21 mouse cellular contexts compared by ENCODE assay signal in genomic region chr12:101979213-101979750, GRCm38 (mm10). TPM values are rescaled to one million over a fixed set of nuclear protein-coding genes. Genes with fewer than 3 reads are reported as not detected.
A peak's percentile ranks its signal among the peaks of the same experiment; 100 is the strongest.
DNase-seq lines count a peak whose midpoint lies in the region; ATAC-seq and TF ChIP-seq lines count a peak whose summit lies in the region.
"Had no signal": no experiment of that assay in that cellular context is flagged by ENCODE, and none has a peak within 500 bp of the region (broad histone marks: within the 10 kb centered on the region; RNA-seq: fewer than 3 reads in every experiment).

No protein-coding gene starts in this region.

- H3K4me1 ChIP-seq in MEL (ENCODE audit: control insufficient read depth in 1 of 2, insufficient read depth in 2 of 2, low read length in 2 of 2): peaks cover 17 to 30% of the 10 kb centered on the region in 2 experiments
- H3K4me1 ChIP-seq in liver, embryonic 11.5 days (replicated peaks; ENCODE audit: control insufficient read depth, insufficient read depth, low read length): peaks cover 30% of the 10 kb centered on the region
- peaks cover 19% of the 10 kb centered on the region for H3K4me1 ChIP-seq in limb, embryonic 10.5 days

- peaks cover 9 to 47% of the 10 kb centered on the region in 2 experiments for H3K36me3 ChIP-seq in MEL (ENCODE audit: control insufficient read depth in 1 of 2, insufficient read depth in 2 of 2, low read length in 2 of 2)
- peaks cover 16% of the 10 kb centered on the region for H3K36me3 ChIP-seq in liver, embryonic 11.5 days (ENCODE audit: control insufficient read depth, insufficient read depth, low read length)
- H3K36me3 ChIP-seq in limb, embryonic 10.5 days: peaks cover 38% of the 10 kb centered on the region

- H3K79me2 ChIP-seq in MEL (ENCODE audit: control insufficient read depth, insufficient read depth, low read length, poor library complexity): peaks cover 48% of the 10 kb centered on the region

- peak; percentile 91 to 93 for TF ChIP-seq EP300 in MEL (IDR thresholded peaks at IDR 0.05; ENCODE audit: low read depth in 1 of 2, low read length in 2 of 2)

- peak; percentile 52 to 79 for DNase-seq in adrenal gland, adult (ENCODE audit: inconsistent age in 2 of 2, low spot score in 1 of 2)
- no peak for DNase-seq in adrenal gland, postnatal 25 days
- DNase-seq in MEL (ENCODE audit: low read depth, low spot score): peak; percentile 93
- DNase-seq in liver, embryonic 11.5 days (ENCODE audit: low spot score): no peak
- peak; percentile 19 for DNase-seq in naive thymus-derived CD4-positive, alpha-beta T cell, adult 2 months (ENCODE audit: low read depth)
- no peak for DNase-seq in limb, embryonic 10.5 days (ENCODE audit: low spot score)
- DNase-seq: cerebellum, adult 11 months; cerebellum, postnatal 25 days; gastrocnemius, postnatal 25 days; lung, adult 18-20 months; lung, postnatal 36 days; retina, postnatal 1 day had no signal

- TF ChIP-seq POLR2A in MEL (IDR thresholded peaks at IDR 0.05; ENCODE audit: control insufficient read depth in 1 of 2, insufficient read depth in 1 of 2, low read depth in 1 of 2, low read length in 2 of 2, poor library complexity in 1 of 2): no peak; a peak in 1 of 4 replicates

- peak overlapping the region; percentile 42 to 43 for H3K4me3 ChIP-seq in MEL (ENCODE audit: control insufficient read depth in 1 of 2, insufficient read depth in 1 of 2, low read depth in 2 of 2, low read length in 2 of 2)
- H3K4me3 ChIP-seq in liver, embryonic 11.5 days (ENCODE audit: low read depth, low read length): no peak overlapping the region
- H3K4me3 ChIP-seq in limb, embryonic 10.5 days: no peak overlapping the region
- H3K4me3 ChIP-seq: forebrain, embryonic 13.5 days; hindbrain, embryonic 13.5 days; intestine, embryonic 15.5 days; kidney, embryonic 15.5 days; midbrain, embryonic 12.5 days; stomach, embryonic 15.5 days had no signal

- H3K27me3 ChIP-seq in MEL (ENCODE audit: control insufficient read depth in 1 of 2, insufficient read depth in 2 of 2, low read length in 2 of 2): no peaks in the 10 kb centered on the region
- H3K27me3 ChIP-seq in liver, embryonic 11.5 days (replicated peaks; ENCODE audit: control insufficient read depth, insufficient read depth, low read length): no peaks in the 10 kb centered on the region
- H3K27me3 ChIP-seq in limb, embryonic 10.5 days (ENCODE audit: low read depth, poor library complexity, severe bottlenecking): no peaks in the 10 kb centered on the region
- H3K27me3 ChIP-seq: forebrain, embryonic 13.5 days; hindbrain, embryonic 13.5 days; intestine, embryonic 15.5 days; kidney, embryonic 15.5 days; midbrain, embryonic 12.5 days; stomach, embryonic 15.5 days had no signal

- ATAC-seq in liver, embryonic 11.5 days (replicated peaks; ENCODE audit: low FRiP score): no peak
- no peak for ATAC-seq in activated CD4-positive, CD25-positive, alpha-beta regulatory T cell, adult 4 months
- no peak for ATAC-seq in megakaryocyte progenitor cell, adult 5-6 weeks (replicated peaks; ENCODE audit: poor library complexity)
- ATAC-seq: forebrain, embryonic 13.5 days; intestine, embryonic 15.5 days had no signal

- peak overlapping the region; percentile 96 for H3K9ac ChIP-seq in MEL (ENCODE audit: control insufficient read depth, low read depth, low read length, poor library complexity, severe bottlenecking)
- peak overlapping the region; percentile 22; the same call in 1 of the 2 replicates for H3K9ac ChIP-seq in liver, embryonic 11.5 days (ENCODE audit: low read depth, low read length)
- H3K9ac ChIP-seq: forebrain, embryonic 13.5 days; hindbrain, embryonic 13.5 days; intestine, embryonic 15.5 days; kidney, embryonic 15.5 days; midbrain, embryonic 12.5 days; stomach, embryonic 15.5 days had no signal

- H3K27ac ChIP-seq in MEL (ENCODE audit: control insufficient read depth, low read depth, low read length): peak overlapping the region; percentile 100
- H3K27ac ChIP-seq in liver, embryonic 11.5 days (ENCODE audit: low read depth, low read length): peak overlapping the region; percentile 80
- H3K27ac ChIP-seq in limb, embryonic 10.5 days: no peak overlapping the region
- H3K27ac ChIP-seq: forebrain, embryonic 13.5 days; hindbrain, embryonic 13.5 days; intestine, embryonic 15.5 days; kidney, embryonic 15.5 days; midbrain, embryonic 12.5 days; stomach, embryonic 15.5 days had no signal

- TF ChIP-seq CTCF in MEL (IDR thresholded peaks at IDR 0.05 in 2 of 3, conservative IDR thresholded peaks at IDR 0.05 in 1 of 3; ENCODE audit: control insufficient read depth in 1 of 3, insufficient read depth in 1 of 3, low read depth in 2 of 3, low read length in 3 of 3, poor library complexity in 1 of 3, severe bottlenecking in 1 of 3): no peak

- H3K9me3 ChIP-seq in MEL (replicated peaks; ENCODE audit: insufficient read depth, low read length): no peaks in the 10 kb centered on the region
- no peaks in the 10 kb centered on the region for H3K9me3 ChIP-seq in liver, embryonic 11.5 days (ENCODE audit: control insufficient read depth, low read length)
- no peaks in the 10 kb centered on the region for H3K9me3 ChIP-seq in limb, embryonic 10.5 days (replicated peaks)
- H3K9me3 ChIP-seq: forebrain, embryonic 13.5 days; G1E; hindbrain, embryonic 13.5 days; intestine, embryonic 15.5 days; kidney, embryonic 15.5 days; midbrain, embryonic 12.5 days; stomach, embryonic 15.5 days had no signal

- peak overlapping the region; percentile 39 for H3K4me2 ChIP-seq in liver, embryonic 11.5 days
- H3K4me2 ChIP-seq: forebrain, embryonic 13.5 days; hindbrain, embryonic 13.5 days; intestine, embryonic 15.5 days; kidney, embryonic 15.5 days; midbrain, embryonic 12.5 days; stomach, embryonic 15.5 days had no signal

- TF ChIP-seq RAD21 in MEL (IDR thresholded peaks at IDR 0.05; ENCODE audit: low read depth, low read length): no peak

- 64% methylated on average over 8 of the region's 8 CpGs for WGBS in liver, embryonic 11.5 days
- 96% methylated on average over 8 of the region's 8 CpGs for WGBS in limb, embryonic 10.5 days

TF ChIP-seq in MEL, 35 proteins besides CTCF, POLR2A, EP300 and RAD21 (continues in another document):
- TF ChIP-seq NELFE (IDR thresholded peaks at IDR 0.05; ENCODE audit: low read depth, low read length) (peak; percentile 50), GATA1 (IDR thresholded peaks at IDR 0.05; ENCODE audit: low read depth, low read length) (peak; percentile 79), USF1 (IDR thresholded peaks at IDR 0.05; ENCODE audit: low read depth, low read length) (no peak), JUND (IDR thresholded peaks at IDR 0.05; ENCODE audit: low read depth, low read length) (no peak), GABPA (IDR thresholded peaks at IDR 0.05; ENCODE audit: low read depth, low read length) (no peak), HCFC1 (IDR thresholded peaks at IDR 0.05; ENCODE audit: low read depth, low read length) (peak; percentile 80), UBTF (IDR thresholded peaks at IDR 0.05; ENCODE audit: borderline replicate concordance, insufficient read depth, low read depth, low read length) (0 out of 2 replicates have a peak, but pooled peaks have one; percentile 57), E2F4 (IDR thresholded peaks at IDR 0.05; ENCODE audit: borderline replicate concordance, low read depth, low read length) (no peak), MAFK (IDR thresholded peaks at IDR 0.05; ENCODE audit: borderline replicate concordance, low read depth, low read length) (no peak), SIN3A (IDR thresholded peaks at IDR 0.05; ENCODE audit: low read length) (peak; percentile 88), NRF1 (IDR thresholded peaks at IDR 0.05; ENCODE audit: insufficient read depth, low read depth, low read length, poor library complexity, severe bottlenecking) (no peak), ZNF384 (IDR thresholded peaks at IDR 0.05; ENCODE audit: low read depth, low read length) (peak; percentile 97), MXI1 (IDR thresholded peaks at IDR 0.05; ENCODE audit: low read depth, low read length) (peak; percentile 66), POLR2AphosphoS5 (IDR thresholded peaks at IDR 0.05; ENCODE audit: borderline replicate concordance, low read depth, low read length) (no peak), KAT2A (conservative IDR thresholded peaks at IDR 0.05; ENCODE audit: low read depth, low read length) (no peak; the same call in 1 of the 2 replicates), TBP (IDR thresholded peaks at IDR 0.05; ENCODE audit: low read depth, low read length) (peak; percentile 75), USF2 (IDR thresholded peaks at IDR 0.05; ENCODE audit: borderline replicate concordance in 1 of 2, insufficient read depth in 1 of 2, low read depth in 1 of 2, low read length in 2 of 2) (no peak), RCOR1 (IDR thresholded peaks at IDR 0.05; ENCODE audit: low read depth, low read length) (0 out of 2 replicates have a peak, but pooled peaks have one; percentile 35), MYB (IDR thresholded peaks at IDR 0.05; ENCODE audit: low read depth, low read length) (peak; percentile 81), ZMIZ1 (IDR thresholded peaks at IDR 0.05; ENCODE audit: low read depth, low read length) (no peak)

RNA-seq across cellular contexts. Expression of gene Cpsf2, which starts 3.5 kb away (rescaled TPM):
- 39.6 and 39.7 TPM in 2 replicates for total RNA-seq in adrenal gland, postnatal 25 days (2021)
- total RNA-seq in MEL (2012; rRNA removed): 56.9 and 62.9 TPM in 2 replicates
- 100 to 1,000 TPM in 1 of 2 experiments, 10 to 100 TPM in 1; 52.1 to 109 TPM for polyA plus RNA-seq in MEL (2012; ENCODE audit: insufficient read depth in 1 of 2, insufficient read length in 2 of 2, low read depth in 1 of 2, low replicate concordance in 2 of 2, missing spikeins in 1 of 2)
- polyA plus RNA-seq in liver, embryonic 11.5 days (2014; fragmentation: Nextera tagmentation; extraction: Ambion mirVana): 46.9 and 48.8 TPM in 2 replicates
- 33.7 and 35.7 TPM in 2 replicates for polyA plus RNA-seq in limb, embryonic 10.5 days (2016; fragmentation: Nextera tagmentation; extraction: Ambion mirVana)
- polyA plus RNA-seq in activated CD4-positive, CD25-positive, alpha-beta regulatory T cell, adult 4 months (2017; shearing (Covaris generic)): 10 to 100 TPM; 17.0 to 21.1 TPM
- total RNA-seq in megakaryocyte progenitor cell, adult 5-6 weeks (2015): 35.5 and 37.5 TPM in 2 replicates
- 46.5 and 61.3 TPM in 2 replicates for total RNA-seq in megakaryocyte progenitor cell, adult 5-6 weeks (2017)

RNA-seq across cellular contexts. Expression of gene Atxn3, which starts 21.2 kb away (rescaled TPM):
- total RNA-seq in adrenal gland, postnatal 25 days (2021): 18.5 and 30.1 TPM in 2 replicates
- total RNA-seq in MEL (2012; rRNA removed): 21.8 and 22.1 TPM in 2 replicates
- 100 to 1,000 TPM in 1 of 2 experiments, 10 to 100 TPM in 1; 27.8 to 400 TPM for polyA plus RNA-seq in MEL (2012; ENCODE audit: insufficient read depth in 1 of 2, insufficient read length in 2 of 2, low read depth in 1 of 2, low replicate concordance in 2 of 2, missing spikeins in 1 of 2)
- 21.4 and 23.4 TPM in 2 replicates for polyA plus RNA-seq in liver, embryonic 11.5 days (2014; fragmentation: Nextera tagmentation; extraction: Ambion mirVana)
- 8.3 and 8.8 TPM in 2 replicates for polyA plus RNA-seq in limb, embryonic 10.5 days (2016; fragmentation: Nextera tagmentation; extraction: Ambion mirVana)
- polyA plus RNA-seq in activated CD4-positive, CD25-positive, alpha-beta regulatory T cell, adult 4 months (2017; shearing (Covaris generic)): 10 to 100 TPM; 22.3 to 23.4 TPM
- total RNA-seq in megakaryocyte progenitor cell, adult 5-6 weeks (2015): 22.0 and 22.5 TPM in 2 replicates
- 49.8 and 56.1 TPM in 2 replicates for total RNA-seq in megakaryocyte progenitor cell, adult 5-6 weeks (2017)

Comparison
In these comparisons a context has a peak if more than half of its experiments do, and no peak if none do; other contexts are left out.
1. DNase-seq: peak in adrenal gland, adult (2 of 2), MEL (single experiment) and naive thymus-derived CD4-positive, alpha-beta T cell, adult 2 months (single experiment); none in adrenal gland, postnatal 25 days (single experiment), liver, embryonic 11.5 days (single experiment) and limb, embryonic 10.5 days (single experiment).
2. H3K4me3 ChIP-seq: peak in MEL (2 of 2); none in liver, embryonic 11.5 days (single experiment) and limb, embryonic 10.5 days (single experiment).